Mouse (Mus musculus) 3T3-L1 (cell line): ENCODE results near the gene Srsf3.
A peak's percentile ranks its signal among the peaks of the same experiment; 100 is the strongest.
"Not testable (repeated sequence)": the region's sequence is repeated elsewhere in the genome, so short reads cannot be mapped to it uniquely, and the experiment has no call there.

Experiments
- DNase-seq: peaks from one replicate; pipeline ENCODE4 v3.0.0-alpha.2; 2015; ENCODE audit warnings: low read depth, low spot score

Gene Srsf3

GRCm38 (mm10) chr17:29032274-29033069 is at the start of gene Srsf3:
Gene Srsf3, plus strand, starts transcription at chr17:29032628.
- peak; percentile 99 for DNase-seq

- DNase-seq, result no peak
Measured at GRCm38 (mm10) chr17:28984724-28985420, 47.6 kb upstream of the Srsf3 start.

GRCm38 (mm10) chr17:28986833-28987232 is 45.6 kb upstream of the Srsf3 start:
- DNase-seq, result peak; percentile 66

GRCm38 (mm10) chr17:28987713-28988112 is 44.7 kb upstream of the Srsf3 start:
- peak; percentile 78 for DNase-seq

GRCm38 (mm10) chr17:28988291-28988690 is 44.1 kb upstream of the Srsf3 start:
- peak; percentile 44 for DNase-seq

- no peak for DNase-seq
Measured at GRCm38 (mm10) chr17:28988996-28989395, 43.4 kb upstream of the Srsf3 start.

GRCm38 (mm10) chr17:28990060-28990459 is 42.4 kb upstream of the Srsf3 start:
- DNase-seq, result no peak

- no peak for DNase-seq
Measured at GRCm38 (mm10) chr17:28991286-28991685, 41.1 kb upstream of the Srsf3 start.

- no peak for DNase-seq
Measured at GRCm38 (mm10) chr17:28992105-28992504, 40.3 kb upstream of the Srsf3 start.

- not testable (repeated sequence) for DNase-seq
Measured at GRCm38 (mm10) chr17:28993004-28993403, 39.4 kb upstream of the Srsf3 start.

GRCm38 (mm10) chr17:28994615-28995014 is 37.8 kb upstream of the Srsf3 start:
- no peak for DNase-seq

- no peak for DNase-seq
Measured at GRCm38 (mm10) chr17:29000465-29000864, 32.0 kb upstream of the Srsf3 start.

- DNase-seq, result peak; percentile 34
Measured at GRCm38 (mm10) chr17:29003740-29004139, 28.7 kb upstream of the Srsf3 start.

GRCm38 (mm10) chr17:29005002-29005401 is 27.4 kb upstream of the Srsf3 start:
- no peak for DNase-seq

- peak; percentile 36 for DNase-seq
Measured at GRCm38 (mm10) chr17:29006812-29007211, 25.6 kb upstream of the Srsf3 start.

GRCm38 (mm10) chr17:29007243-29007640 is 25.2 kb upstream of the Srsf3 start:
- DNase-seq, result no peak

- peak; percentile 83 for DNase-seq
Measured at GRCm38 (mm10) chr17:29007641-29008325, 24.6 kb upstream of the Srsf3 start, which contains the start of gene Stk38. Gene Stk38, minus strand, starts transcription at chr17:29007995.

GRCm38 (mm10) chr17:29008326-29008650 is 24.1 kb upstream of the Srsf3 start:
- DNase-seq, result no peak

- DNase-seq, result no peak
Measured at GRCm38 (mm10) chr17:29009181-29009580, 23.2 kb upstream of the Srsf3 start.

GRCm38 (mm10) chr17:29014235-29014634 is 18.2 kb upstream of the Srsf3 start:
- peak; percentile 56 for DNase-seq

- DNase-seq, result peak; percentile 85
Measured at GRCm38 (mm10) chr17:29015638-29016037, 16.8 kb upstream of the Srsf3 start.

GRCm38 (mm10) chr17:29016705-29017104 is 15.7 kb upstream of the Srsf3 start:
- DNase-seq, result no peak
